Mouse (Mus musculus) MEL (cell line): ENCODE results near the gene 4930404N11Rik. TPM values are rescaled to one million over a fixed set of nuclear protein-coding genes. Genes with fewer than 3 reads are reported as not detected.
A peak's percentile ranks its signal among the peaks of the same experiment; 100 is the strongest.

Source experiments
- DNase-seq: peaks from one replicate; pipeline ENCODE4 v3.0.0; 2011; ENCODE audit warnings: low read depth, low spot score
- H3K27ac ChIP-seq: 2 replicates; pipeline ENCODE4 v1.5.1; 2012; ENCODE audit warnings: low read depth, mild to moderate bottlenecking, control low read depth, low read length, moderate library complexity; ENCODE audit not compliant: control insufficient read depth
- H3K27me3 ChIP-seq, 2 experiments: fragments of 150-350 bp in 1 of 2; sonication (generic) in 1 of 2; 2 replicates each; pipeline ENCODE4 v1.6.1; 2012; ENCODE audit warnings: low read length in 2 of 2, mild to moderate bottlenecking in 2 of 2, improper control_type of control experiment in 1 of 2, moderate library complexity in 1 of 2; ENCODE audit not compliant: insufficient read depth in 2 of 2, control insufficient read depth in 1 of 2
- H3K36me3 ChIP-seq, 2 experiments: 2 replicates each; pipeline ENCODE4 v1.6.1; 2012 to 2014; ENCODE audit warnings: low read length in 2 of 2, improper control_type of control experiment in 1 of 2, inconsistent platforms in 1 of 2, mild to moderate bottlenecking in 1 of 2; ENCODE audit not compliant: insufficient read depth in 2 of 2, control insufficient read depth in 1 of 2
- H3K4me1 ChIP-seq, 2 experiments: fragments of 150-350 bp in 1 of 2; sonication (generic) in 1 of 2; 2 replicates each; pipeline ENCODE4 v1.6.1; 2012; ENCODE audit warnings: low read length in 2 of 2, improper control_type of control experiment in 1 of 2, mild to moderate bottlenecking in 1 of 2; ENCODE audit not compliant: insufficient read depth in 2 of 2, control insufficient read depth in 1 of 2
- H3K4me3 ChIP-seq, 2 experiments: fragments of 150-350 bp in 1 of 2; sonication (generic) in 1 of 2; 2 replicates each; pipeline ENCODE4 v1.5.1; 2012; ENCODE audit warnings: low read depth in 2 of 2, low read length in 2 of 2, mild to moderate bottlenecking in 2 of 2, moderate library complexity in 2 of 2, control low read depth in 1 of 2, improper control_type of control experiment in 1 of 2; ENCODE audit not compliant: control insufficient read depth in 1 of 2, insufficient read depth in 1 of 2
- H3K79me2 ChIP-seq: 2 replicates; pipeline ENCODE4 v1.6.1; 2012; ENCODE audit warnings: mild to moderate bottlenecking, low read length, moderate library complexity; ENCODE audit not compliant: control insufficient read depth, poor library complexity, insufficient read depth
- H3K9ac ChIP-seq: 2 replicates; pipeline ENCODE4 v1.6.1; 2012; ENCODE audit warnings: low read depth, mild to moderate bottlenecking, control low read depth, low read length, moderate library complexity; ENCODE audit not compliant: control insufficient read depth, poor library complexity, severe bottlenecking
- H3K9me3 ChIP-seq: fragments of 150-350 bp; sonication (generic); replicated peaks from 2 replicates; pipeline ENCODE4 v1.6.1; 2012; ENCODE audit warnings: mild to moderate bottlenecking, low read length, improper control_type of control experiment, moderate library complexity; ENCODE audit not compliant: insufficient read depth
- CHD1 ChIP-seq: IDR thresholded peaks from 2 replicates; pipeline ENCODE4 v1.6.1; 2012; ENCODE audit warnings: low read depth, mild to moderate bottlenecking, inconsistent platforms, low read length, improper control_type of control experiment
- CTCF ChIP-seq, 3 experiments: IDR thresholded peaks in 2 of 3; conservative IDR thresholded peaks in 1 of 3; 2 replicates each; pipeline ENCODE4 v1.5.1; 2011 to 2012; ENCODE audit warnings: low read length in 3 of 3, low read depth in 2 of 3, mild to moderate bottlenecking in 2 of 3, improper control_type of control experiment in 1 of 3, inconsistent platforms in 1 of 3, mixed read lengths in 1 of 3, moderate library complexity in 1 of 3; ENCODE audit not compliant: control insufficient read depth in 1 of 3, insufficient read depth in 1 of 3, poor library complexity in 1 of 3, severe bottlenecking in 1 of 3
- ELF1 ChIP-seq: IDR thresholded peaks from 2 replicates; pipeline ENCODE4 v1.6.1; 2014; ENCODE audit warnings: low read depth, mild to moderate bottlenecking, inconsistent platforms, low read length, improper control_type of control experiment, moderate library complexity
- EP300 ChIP-seq, 2 experiments: IDR thresholded peaks; 2 replicates each; pipeline ENCODE4 v1.6.1; 2011; ENCODE audit warnings: improper control_type of control experiment in 2 of 2, low read length in 2 of 2, low read depth in 1 of 2, mild to moderate bottlenecking in 1 of 2
- GATA1 ChIP-seq: IDR thresholded peaks from 2 replicates; pipeline ENCODE4 v1.6.1; 2011; ENCODE audit warnings: low read depth, low read length, improper control_type of control experiment
- HCFC1 ChIP-seq: IDR thresholded peaks from 2 replicates; pipeline ENCODE4 v1.6.1; 2012; ENCODE audit warnings: low read depth, mild to moderate bottlenecking, inconsistent platforms, low read length, improper control_type of control experiment, moderate library complexity
- MAX ChIP-seq: IDR thresholded peaks from 2 replicates; pipeline ENCODE4 v1.6.1; 2011; ENCODE audit warnings: low read length, improper control_type of control experiment
- MAZ ChIP-seq: IDR thresholded peaks from 2 replicates; pipeline ENCODE4 v1.6.1; 2012; ENCODE audit warnings: low read depth, mild to moderate bottlenecking, inconsistent platforms, low read length, improper control_type of control experiment
- MXI1 ChIP-seq: IDR thresholded peaks from 2 replicates; pipeline ENCODE4 v1.6.1; 2011; ENCODE audit warnings: mild to moderate bottlenecking, low read depth, low read length, improper control_type of control experiment
- NELFE ChIP-seq: IDR thresholded peaks from 2 replicates; pipeline ENCODE4 v1.6.1; 2011; ENCODE audit warnings: low read depth, low read length, improper control_type of control experiment
- POLR2A ChIP-seq, 2 experiments: IDR thresholded peaks; 2 replicates each; pipeline ENCODE4 v1.6.1; 2011 to 2012; ENCODE audit warnings: low read length in 2 of 2, mild to moderate bottlenecking in 2 of 2, control low read depth in 1 of 2, improper control_type of control experiment in 1 of 2, low read depth in 1 of 2, moderate library complexity in 1 of 2; ENCODE audit not compliant: control insufficient read depth in 1 of 2, insufficient read depth in 1 of 2, poor library complexity in 1 of 2
- POLR2AphosphoS2 ChIP-seq: IDR thresholded peaks from 2 replicates; pipeline ENCODE4 v1.6.1; 2011; ENCODE audit warnings: low read length, improper control_type of control experiment
- SIN3A ChIP-seq: IDR thresholded peaks from 2 replicates; pipeline ENCODE4 v1.6.1; 2012; ENCODE audit warnings: low read length, improper control_type of control experiment, inconsistent platforms
- SMC3 ChIP-seq: IDR thresholded peaks from 2 replicates; pipeline ENCODE4 v1.6.1; 2011; ENCODE audit warnings: low read depth, low read length, improper control_type of control experiment
- TBP ChIP-seq: IDR thresholded peaks from 2 replicates; pipeline ENCODE4 v1.8.0; 2011; ENCODE audit warnings: low read depth, low read length, improper control_type of control experiment
- TCF12 ChIP-seq: IDR thresholded peaks from 2 replicates; pipeline ENCODE4 v1.6.1; 2014; ENCODE audit warnings: low read depth, mild to moderate bottlenecking, inconsistent platforms, low read length, improper control_type of control experiment, moderate library complexity
- ZC3H11A ChIP-seq: IDR thresholded peaks from 2 replicates; pipeline ENCODE4 v1.6.1; 2012; ENCODE audit warnings: low read depth, mild to moderate bottlenecking, inconsistent platforms, low read length, improper control_type of control experiment
- polyA plus RNA-seq, 2 experiments: library from polyadenylated mRNA; stranded (reverse) in 1 of 2; unstranded in 1 of 2; fragments of >175 nt in 1 of 2; fragments of >200 nt in 1 of 2; gene quantifications; 2 replicates each; pipeline versions ENCODE4 v1.2.1 to v1.2.4; 2012; ENCODE audit warnings: low replicate concordance in 2 of 2, low read depth in 1 of 2; ENCODE audit not compliant: insufficient read length in 2 of 2, insufficient read depth in 1 of 2, missing spikeins in 1 of 2
- total RNA-seq: library from RNA; depleted of rRNA; stranded (reverse); fragments of 300-350 nt; gene quantifications from 2 replicates; pipeline ENCODE4 v1.2.3, GENCODE M21; 2012

Gene 4930404N11Rik
- total and polyA plus RNA-seq, 3 experiments = 3.1 to 12.1 TPM; not detected in 1

DNA sequence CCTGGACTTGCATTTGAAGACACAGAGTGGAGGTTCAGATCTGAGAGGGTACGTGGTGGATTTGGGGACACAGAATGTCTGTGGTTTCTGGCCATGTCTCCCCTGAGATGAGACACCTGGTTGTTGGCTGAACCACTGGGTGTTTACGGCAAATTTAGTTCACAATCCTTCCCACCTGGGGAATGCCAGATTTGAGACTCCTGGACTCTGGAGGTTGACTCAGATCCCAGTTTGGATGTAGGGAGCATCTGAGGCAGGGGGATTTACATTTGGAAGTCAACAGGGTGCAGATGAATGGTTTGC lies 11.7 kb upstream of the 4930404N11Rik start:
- H3K9me3 ChIP-seq = no peaks in the 10 kb centered on the region
- H3K36me3 ChIP-seq = peaks cover 5 to 34% of the 10 kb centered on the region in 2 experiments
- H3K79me2 ChIP-seq = peaks cover 35% of the 10 kb centered on the region
- H3K27me3 ChIP-seq = no peaks in the 10 kb centered on the region
- peak overlapping the region; percentile 81 to 99 for H3K4me3 ChIP-seq
- DNase-seq = no peak
- no peak for TF ChIP-seq SMC3
- peak; percentile 29; the same call in 1 of the 2 replicates for TF ChIP-seq SIN3A
- TF ChIP-seq HCFC1 = 0 out of 2 replicates have a peak, but pooled peaks have one; percentile 11
- TF ChIP-seq ZC3H11A = no peak
- no peak for TF ChIP-seq GATA1
- TF ChIP-seq, all 39 proteins: peak for 2
- H3K9ac ChIP-seq = peak overlapping the region; percentile 89
- peaks cover 24 to 39% of the 10 kb centered on the region in 2 experiments for H3K4me1 ChIP-seq
- H3K27ac ChIP-seq = peak overlapping the region; percentile 47; the same call in 1 of the 2 replicates

DNA sequence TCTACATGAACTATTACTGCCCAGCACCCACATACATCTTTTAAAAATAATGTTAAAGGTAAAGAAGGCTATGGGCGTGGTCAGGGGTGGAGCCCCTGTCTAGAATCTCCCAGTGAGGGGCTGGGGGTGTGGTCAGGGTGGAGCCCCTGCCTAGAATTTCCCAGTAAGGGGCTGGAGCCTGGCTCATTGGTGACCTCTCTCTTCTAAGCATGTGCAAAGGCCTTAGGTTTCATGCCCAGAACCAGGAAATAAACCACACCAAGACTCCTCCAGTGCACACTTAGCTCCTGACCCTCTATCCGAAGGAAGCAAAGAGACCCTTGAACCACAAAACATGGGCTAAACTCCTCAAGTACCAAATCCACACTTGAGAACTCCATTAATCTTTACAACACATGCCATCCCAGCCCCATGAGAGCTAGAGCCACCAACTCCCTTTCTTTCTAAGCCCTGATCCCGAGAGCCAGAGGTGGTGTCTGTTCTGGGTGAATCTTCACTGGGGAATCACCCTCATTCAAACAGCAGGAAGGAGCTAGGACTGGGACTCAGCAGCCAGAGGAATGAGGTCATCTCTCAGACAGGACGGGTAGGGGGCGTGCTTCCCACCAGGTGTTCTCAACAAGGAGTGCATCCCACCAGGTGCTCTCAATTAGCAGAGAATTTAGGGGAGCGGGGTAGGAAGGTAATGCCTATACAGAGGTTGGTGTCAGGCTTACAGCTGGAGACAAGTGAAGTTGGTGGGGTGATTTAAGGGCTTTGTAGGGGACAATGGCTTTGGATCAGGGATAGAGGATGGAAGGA lies 11.1 kb upstream of the 4930404N11Rik start:
- H3K4me1 ChIP-seq = peaks cover 22 to 34% of the 10 kb centered on the region in 2 experiments
- TF ChIP-seq ELF1 (peak; percentile 65), TBP (0 out of 2 replicates have a peak, but pooled peaks have one; percentile 24), POLR2A (IDR thresholded peaks at IDR 0.05; ENCODE audit: control insufficient read depth in 1 of 2, insufficient read depth in 1 of 2, low read depth in 1 of 2, low read length in 2 of 2, poor library complexity in 1 of 2) (peak in 1 of 2 experiments; percentile 71; a peak in 2 of 4 replicates), MAZ (no peak), CTCF (IDR thresholded peaks at IDR 0.05 in 2 of 3, conservative IDR thresholded peaks at IDR 0.05 in 1 of 3; ENCODE audit: control insufficient read depth in 1 of 3, insufficient read depth in 1 of 3, low read depth in 2 of 3, low read length in 3 of 3, poor library complexity in 1 of 3, severe bottlenecking in 1 of 3) (peak in 2 of 3 experiments; percentile 1 to 10; a peak in 1 of 6 replicates), MAX (0 out of 2 replicates have a peak, but pooled peaks have one; percentile 34), MXI1 (peak; percentile 70), EP300 (IDR thresholded peaks at IDR 0.05; ENCODE audit: low read depth in 1 of 2, low read length in 2 of 2) (no peak), POLR2AphosphoS2 (peak; percentile 66; the same call in 1 of the 2 replicates), CHD1 (no peak), TCF12 (0 out of 2 replicates have a peak, but pooled peaks have one; percentile 17), NELFE (peak; percentile 60)
- TF ChIP-seq, all 39 proteins: peak for 9
- H3K9ac ChIP-seq = peak overlapping the region; percentile 89
- DNase-seq = peak; percentile 76
- peaks cover 5 to 32% of the 10 kb centered on the region in 2 experiments for H3K36me3 ChIP-seq
- H3K27ac ChIP-seq = peak overlapping the region; percentile 5; the same call in 1 of the 2 replicates
- H3K9me3 ChIP-seq = no peaks in the 10 kb centered on the region
- peak overlapping the region; percentile 81 to 99 for H3K4me3 ChIP-seq
- peaks cover 35% of the 10 kb centered on the region for H3K79me2 ChIP-seq
- H3K27me3 ChIP-seq = no peaks in the 10 kb centered on the region
